Mouse (Mus musculus): ENCODE results near the gene Atat1. TPM values are rescaled to one million over a fixed set of nuclear protein-coding genes. Genes with fewer than 3 reads are reported as not detected.

Atat1 gene
- polyA plus RNA-seq, 1 experiment from 2014 or later: 105 TPM

MicroRNAs encoded within 50 kb of the gene (microRNA counts, 519-probe panel; counts per million panel counts)
- microRNA mmu-miR-1894-3p: 341 counts per million, percentile 65 among the panel's probes with 10 or more counts
- 341 counts per million, percentile 65 among the panel's probes with 10 or more counts for microRNA mmu-miR-1894-5p

Small RNA genes within 50 kb of the gene (microRNA-seq; reads per million reads assigned to microRNA genes)
- 1.5 reads per million for gene Gm28033
- not detected for gene Mir1894

Other genes with a start within 250 kb of the Atat1 start
- 19.3 and 20.2 TPM in 2 replicates for gene Vars2, start 242.5 kb downstream of the Atat1 start, polyA plus RNA-seq (2016; fragmentation: Nextera tagmentation; extraction: Ambion mirVana)
- 59.3 and 62.3 TPM in 2 replicates for gene Gtf2h4, start 236.3 kb downstream of the Atat1 start, polyA plus RNA-seq (2016; fragmentation: Nextera tagmentation; extraction: Ambion mirVana)
- 105 and 112 TPM in 2 replicates for gene Ddr1, start 205.5 kb downstream of the Atat1 start, polyA plus RNA-seq (2016; fragmentation: Nextera tagmentation; extraction: Ambion mirVana)
- gene Ier3, start 88.4 kb downstream of the Atat1 start, polyA plus RNA-seq (2016; fragmentation: Nextera tagmentation; extraction: Ambion mirVana): 4.6 and 5.3 TPM in 2 replicates
- 49.7 and 51.6 TPM in 2 replicates for gene Flot1, start 86.8 kb downstream of the Atat1 start, polyA plus RNA-seq (2016; fragmentation: Nextera tagmentation; extraction: Ambion mirVana)
- 1,607 and 1,608 TPM in 2 replicates for gene Tubb5, start 71.8 kb downstream of the Atat1 start, polyA plus RNA-seq (2016; fragmentation: Nextera tagmentation; extraction: Ambion mirVana)
- gene Mdc1, start 68.6 kb downstream of the Atat1 start, polyA plus RNA-seq (2016; fragmentation: Nextera tagmentation; extraction: Ambion mirVana): 26.9 and 29.3 TPM in 2 replicates
- 81.9 and 84.0 TPM in 2 replicates for gene Nrm, start 48.8 kb downstream of the Atat1 start, polyA plus RNA-seq (2016; fragmentation: Nextera tagmentation; extraction: Ambion mirVana)
- 21.3 and 21.6 TPM in 2 replicates for gene Ppp1r18, start 44.5 kb downstream of the Atat1 start, polyA plus RNA-seq (2016; fragmentation: Nextera tagmentation; extraction: Ambion mirVana)
- gene Dhx16, start 30.3 kb downstream of the Atat1 start, polyA plus RNA-seq (2016; fragmentation: Nextera tagmentation; extraction: Ambion mirVana): 59.6 and 60.3 TPM in 2 replicates
- gene 2310061I04Rik, start 12.6 kb downstream of the Atat1 start, polyA plus RNA-seq (2016; fragmentation: Nextera tagmentation; extraction: Ambion mirVana): 29.8 and 32.4 TPM in 2 replicates
- 98.2 and 107 TPM in 2 replicates for gene Mrps18b, start 6.3 kb upstream of the Atat1 start, polyA plus RNA-seq (2016; fragmentation: Nextera tagmentation; extraction: Ambion mirVana)
- 60.5 and 61.5 TPM in 2 replicates for gene Ppp1r10, start 6.4 kb upstream of the Atat1 start, polyA plus RNA-seq (2016; fragmentation: Nextera tagmentation; extraction: Ambion mirVana)
- 114 and 129 TPM in 2 replicates for gene Abcf1, start 59.7 kb upstream of the Atat1 start, polyA plus RNA-seq (2016; fragmentation: Nextera tagmentation; extraction: Ambion mirVana)
- 66.9 and 68.8 TPM in 2 replicates for gene Gnl1, start 69.8 kb upstream of the Atat1 start, polyA plus RNA-seq (2016; fragmentation: Nextera tagmentation; extraction: Ambion mirVana)
- gene Prr3, start 70.2 kb upstream of the Atat1 start, polyA plus RNA-seq (2016; fragmentation: Nextera tagmentation; extraction: Ambion mirVana): 45.6 and 48.3 TPM in 2 replicates
- gene H2-T24, start 110.5 kb upstream of the Atat1 start, polyA plus RNA-seq (2016; fragmentation: Nextera tagmentation; extraction: Ambion mirVana): 3.1 and 3.5 TPM in 2 replicates
- gene H2-T23, start 122.8 kb upstream of the Atat1 start, polyA plus RNA-seq (2016; fragmentation: Nextera tagmentation; extraction: Ambion mirVana): 2.1 and 3.3 TPM in 2 replicates
- gene H2-T22, start 132.7 kb upstream of the Atat1 start, polyA plus RNA-seq (2016; fragmentation: Nextera tagmentation; extraction: Ambion mirVana): 6.8 and 8.1 TPM in 2 replicates
- not detected in 2 replicates for gene Gm6034, start 132.9 kb upstream of the Atat1 start, polyA plus RNA-seq (2016; fragmentation: Nextera tagmentation; extraction: Ambion mirVana)
- not detected in 2 replicates for gene Gm11127, start 148.3 kb upstream of the Atat1 start, polyA plus RNA-seq (2016; fragmentation: Nextera tagmentation; extraction: Ambion mirVana)
- not detected in 2 replicates for gene Gm19684, start 211.6 kb upstream of the Atat1 start, polyA plus RNA-seq (2016; fragmentation: Nextera tagmentation; extraction: Ambion mirVana)
- gene Gm7030, start 219.3 kb upstream of the Atat1 start, polyA plus RNA-seq (2016; fragmentation: Nextera tagmentation; extraction: Ambion mirVana): not detected in 2 replicates